Mouse (Mus musculus): Measurements from ENCODE around the gene Mettl22.

Mettl22 gene

GRCm38 (mm10) chr16:8470603-8471481 lies at the start of gene Mettl22:
TSS of gene Mettl22 (plus strand) at chr16:8470788.
- DNase-seq (ENCODE audit: low spot score), result peak; percentile 91

GRCm38 (mm10) chr16:8420842-8421241 lies 49.7 kb upstream of the Mettl22 start:
- no peak for DNase-seq (ENCODE audit: low spot score)

- no peak for DNase-seq (ENCODE audit: low spot score)
Measured at GRCm38 (mm10) chr16:8423626-8424114, 46.9 kb upstream of the Mettl22 start.

- DNase-seq (ENCODE audit: low spot score), result peak; percentile 61
Measured at GRCm38 (mm10) chr16:8424161-8424970, 46.2 kb upstream of the Mettl22 start.

GRCm38 (mm10) chr16:8424971-8425330 lies 45.6 kb upstream of the Mettl22 start, which contains the start of gene Tmem114:
TSS of gene Tmem114 (minus strand) at chr16:8425136.
- DNase-seq (ENCODE audit: low spot score), result no peak

- no peak for DNase-seq (ENCODE audit: low spot score)
Measured at GRCm38 (mm10) chr16:8425736-8426135, 44.9 kb upstream of the Mettl22 start.

- no peak for DNase-seq (ENCODE audit: low spot score)
Measured at GRCm38 (mm10) chr16:8429531-8429930, 41.1 kb upstream of the Mettl22 start.

GRCm38 (mm10) chr16:8432616-8433015 lies 38.0 kb upstream of the Mettl22 start:
- no peak for DNase-seq (ENCODE audit: low spot score)

GRCm38 (mm10) chr16:8444911-8445310 lies 25.7 kb upstream of the Mettl22 start:
- DNase-seq (ENCODE audit: low spot score), result no peak

- DNase-seq (ENCODE audit: low spot score), result no peak
Measured at GRCm38 (mm10) chr16:8446256-8446655, 24.3 kb upstream of the Mettl22 start.

GRCm38 (mm10) chr16:8453301-8453700 lies 17.3 kb upstream of the Mettl22 start:
- DNase-seq (ENCODE audit: low spot score), result no peak

GRCm38 (mm10) chr16:8455221-8455620 lies 15.4 kb upstream of the Mettl22 start:
- no peak for DNase-seq (ENCODE audit: low spot score)

GRCm38 (mm10) chr16:8458391-8458790 lies 12.2 kb upstream of the Mettl22 start:
- no peak for DNase-seq (ENCODE audit: low spot score)

GRCm38 (mm10) chr16:8459098-8459497 lies 11.5 kb upstream of the Mettl22 start:
- peak; percentile 65 for DNase-seq (ENCODE audit: low spot score)

GRCm38 (mm10) chr16:8470132-8470531 lies 456 bp upstream of the Mettl22 start:
- DNase-seq (ENCODE audit: low spot score), result no peak

GRCm38 (mm10) chr16:8487396-8488005 lies 16.9 kb downstream of the Mettl22 start:
- DNase-seq (ENCODE audit: low spot score), result no peak

GRCm38 (mm10) chr16:8489340-8489739 lies 18.8 kb downstream of the Mettl22 start:
- no peak for DNase-seq (ENCODE audit: low spot score)

GRCm38 (mm10) chr16:8491743-8492490 lies 21.3 kb downstream of the Mettl22 start:
- DNase-seq (ENCODE audit: low spot score), result no peak

GRCm38 (mm10) chr16:8494268-8494667 lies 23.7 kb downstream of the Mettl22 start:
- DNase-seq (ENCODE audit: low spot score), result peak; percentile 71

GRCm38 (mm10) chr16:8496967-8497366 lies 26.4 kb downstream of the Mettl22 start:
- no peak for DNase-seq (ENCODE audit: low spot score)

- DNase-seq (ENCODE audit: low spot score), result no peak
Measured at GRCm38 (mm10) chr16:8504271-8504670, 33.7 kb downstream of the Mettl22 start.

GRCm38 (mm10) chr16:8509894-8510293 lies 39.3 kb downstream of the Mettl22 start:
- no peak for DNase-seq (ENCODE audit: low spot score)

Measured in layer of hippocampus, adult 11-12 months (tissue).